Mouse (Mus musculus) small intestine, adult 10 weeks (tissue): ENCODE results near the gene Olfr122. TPM values are rescaled to one million over a fixed set of nuclear protein-coding genes. Genes with fewer than 3 reads are reported as not detected.

Source experiments
- polyA plus RNA-seq: library from polyadenylated mRNA; stranded (reverse); fragments of 350-450 nt; fragmentation: Illumina TruSeq; extraction: RNeasy Lipid Tissue Mini Kit (QIAGEN cat#74804); gene quantifications from one replicate; pipeline ENCODE4 v1.2.3, GENCODE M21; 2014; ENCODE audit warnings: low replicate concordance

The Olfr122 gene
- polyA plus RNA-seq = not detected

GRCm38 (mm10) chr17:37768307-37768706 lies at the start of gene Olfr122:
Gene Olfr122, plus strand, starts transcription at chr17:37768607.

GRCm38 (mm10) chr17:37721508-37721907 lies 46.9 kb upstream of the Olfr122 start, which contains the start of gene Olfr120:
Gene Olfr120, plus strand, starts transcription at chr17:37721808.

GRCm38 (mm10) chr17:37793229-37793628 lies 24.8 kb downstream of the Olfr122 start, which contains the start of gene Olfr123:
Gene Olfr123, plus strand, starts transcription at chr17:37793529.

DNA sequence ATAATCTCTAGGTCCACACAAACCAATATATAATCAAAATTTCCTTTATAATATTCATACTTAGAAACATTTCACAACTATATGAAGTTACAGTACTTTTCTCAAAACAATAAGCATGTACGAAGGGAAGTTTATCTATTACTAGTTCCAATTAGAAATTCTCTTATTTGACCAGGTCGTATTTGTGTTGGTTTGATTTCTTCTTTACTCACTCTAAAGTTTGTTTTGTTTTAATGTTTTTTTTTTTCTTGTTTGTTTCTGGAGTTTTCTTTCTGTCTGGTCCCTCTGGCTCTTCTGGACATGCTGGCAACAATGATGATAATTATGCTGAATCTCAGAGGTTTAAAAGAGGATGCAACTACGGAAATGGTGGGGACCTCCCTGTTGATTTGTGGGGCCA lies 31.2 kb downstream of the Olfr122 start, which contains the start of gene Olfr124:
Gene Olfr124, plus strand, starts transcription at position 301 of the 400 bp plus-strand sequence.

Other genes with a start within 250 kb of the Olfr122 start
- not detected for gene Olfr112, start 199.2 kb upstream of the Olfr122 start, polyA plus RNA-seq
- not detected for gene Olfr113, start 190.9 kb upstream of the Olfr122 start, polyA plus RNA-seq
- gene Olfr114, start 175.9 kb upstream of the Olfr122 start, polyA plus RNA-seq = not detected
- not detected for gene Olfr115, start 141.5 kb upstream of the Olfr122 start, polyA plus RNA-seq
- not detected for gene Olfr116, start 141.4 kb upstream of the Olfr122 start, polyA plus RNA-seq
- not detected for gene Olfr117, start 104.8 kb upstream of the Olfr122 start, polyA plus RNA-seq
- gene Olfr118, start 101.6 kb upstream of the Olfr122 start, polyA plus RNA-seq = not detected
- not detected for gene Olfr119, start 72.0 kb upstream of the Olfr122 start, polyA plus RNA-seq
- not detected for gene Olfr120, start 46.8 kb upstream of the Olfr122 start, polyA plus RNA-seq
- not detected for gene Olfr121, start 19.8 kb upstream of the Olfr122 start, polyA plus RNA-seq
- not detected for gene Olfr123, start 24.9 kb downstream of the Olfr122 start, polyA plus RNA-seq
- not detected for gene Olfr124, start 31.3 kb downstream of the Olfr122 start, polyA plus RNA-seq
- not detected for gene Olfr125, start 64.3 kb downstream of the Olfr122 start, polyA plus RNA-seq
- not detected for gene Olfr126, start 78.9 kb downstream of the Olfr122 start, polyA plus RNA-seq
- not detected for gene Olfr127, start 131.8 kb downstream of the Olfr122 start, polyA plus RNA-seq
- gene Olfr128, start 151.9 kb downstream of the Olfr122 start, polyA plus RNA-seq = not detected
- gene Olfr761, start 184.5 kb downstream of the Olfr122 start, polyA plus RNA-seq = not detected